Mouse (Mus musculus): ENCODE data around the gene Ilkap.
A peak's percentile ranks its signal among the peaks of the same experiment; 100 is the strongest.

Ilkap gene

GRCm38 (mm10) chr1:91398260-91399062 lies at the start of gene Ilkap:
TSS of gene Ilkap (minus strand) at chr1:91398815.
- peak; percentile 82 for DNase-seq (ENCODE audit: low read depth)

- no peak for DNase-seq (ENCODE audit: low read depth)
These were observed 47.9 kb upstream of the Ilkap start for GRCm38 (mm10) chr1:91446511-91446910.

- no peak for DNase-seq (ENCODE audit: low read depth)
These were observed 47.4 kb upstream of the Ilkap start for GRCm38 (mm10) chr1:91446060-91446459.

GRCm38 (mm10) chr1:91444841-91445830 lies 46.5 kb upstream of the Ilkap start:
- DNase-seq (ENCODE audit: low read depth), result no peak

GRCm38 (mm10) chr1:91442350-91442990 lies 43.9 kb upstream of the Ilkap start:
- no peak for DNase-seq (ENCODE audit: low read depth)

- DNase-seq (ENCODE audit: low read depth), result no peak
These were observed 43.2 kb upstream of the Ilkap start for GRCm38 (mm10) chr1:91441855-91442254.

GRCm38 (mm10) chr1:91439776-91440175 lies 41.2 kb upstream of the Ilkap start:
- DNase-seq (ENCODE audit: low read depth), result no peak

- peak; percentile 51 for DNase-seq (ENCODE audit: low read depth)
These were observed 39.0 kb upstream of the Ilkap start for GRCm38 (mm10) chr1:91437573-91437972.

GRCm38 (mm10) chr1:91437083-91437400 lies 38.4 kb upstream of the Ilkap start:
- no peak for DNase-seq (ENCODE audit: low read depth)

- peak; percentile 53 for DNase-seq (ENCODE audit: low read depth)
These were observed 37.9 kb upstream of the Ilkap start for GRCm38 (mm10) chr1:91436380-91437082.

- DNase-seq (ENCODE audit: low read depth), result no peak
These were observed 37.1 kb upstream of the Ilkap start for GRCm38 (mm10) chr1:91435606-91436130.

- no peak for DNase-seq (ENCODE audit: low read depth)
These were observed 36.3 kb upstream of the Ilkap start for GRCm38 (mm10) chr1:91434905-91435304.

GRCm38 (mm10) chr1:91430761-91431160 lies 32.1 kb upstream of the Ilkap start:
- DNase-seq (ENCODE audit: low read depth), result no peak

- no peak for DNase-seq (ENCODE audit: low read depth)
These were observed 30.6 kb upstream of the Ilkap start for GRCm38 (mm10) chr1:91429212-91429611.

GRCm38 (mm10) chr1:91428614-91429013 lies 30.0 kb upstream of the Ilkap start:
- DNase-seq (ENCODE audit: low read depth), result peak; percentile 78

GRCm38 (mm10) chr1:91426397-91426796 lies 27.8 kb upstream of the Ilkap start:
- DNase-seq (ENCODE audit: low read depth), result no peak

GRCm38 (mm10) chr1:91420601-91421065 lies 22.0 kb upstream of the Ilkap start:
- DNase-seq (ENCODE audit: low read depth), result no peak

- no peak for DNase-seq (ENCODE audit: low read depth)
These were observed 21.4 kb upstream of the Ilkap start for GRCm38 (mm10) chr1:91419862-91420600.

GRCm38 (mm10) chr1:91417991-91418390 lies 19.4 kb upstream of the Ilkap start:
- DNase-seq (ENCODE audit: low read depth), result no peak

- no peak for DNase-seq (ENCODE audit: low read depth)
These were observed 16.7 kb upstream of the Ilkap start for GRCm38 (mm10) chr1:91415311-91415710.

GRCm38 (mm10) chr1:91414903-91415302 lies 16.3 kb upstream of the Ilkap start:
- DNase-seq (ENCODE audit: low read depth), result no peak

Data from 416B (cell line).